Mouse (Mus musculus): ENCODE measurements around the gene Tacr2. TPM values are rescaled to one million over a fixed set of nuclear protein-coding genes. Genes with fewer than 3 reads are reported as not detected.

Tacr2 gene
- polyA plus RNA-seq, 1 experiment from 2014 or later = 0.98 TPM

DNA sequence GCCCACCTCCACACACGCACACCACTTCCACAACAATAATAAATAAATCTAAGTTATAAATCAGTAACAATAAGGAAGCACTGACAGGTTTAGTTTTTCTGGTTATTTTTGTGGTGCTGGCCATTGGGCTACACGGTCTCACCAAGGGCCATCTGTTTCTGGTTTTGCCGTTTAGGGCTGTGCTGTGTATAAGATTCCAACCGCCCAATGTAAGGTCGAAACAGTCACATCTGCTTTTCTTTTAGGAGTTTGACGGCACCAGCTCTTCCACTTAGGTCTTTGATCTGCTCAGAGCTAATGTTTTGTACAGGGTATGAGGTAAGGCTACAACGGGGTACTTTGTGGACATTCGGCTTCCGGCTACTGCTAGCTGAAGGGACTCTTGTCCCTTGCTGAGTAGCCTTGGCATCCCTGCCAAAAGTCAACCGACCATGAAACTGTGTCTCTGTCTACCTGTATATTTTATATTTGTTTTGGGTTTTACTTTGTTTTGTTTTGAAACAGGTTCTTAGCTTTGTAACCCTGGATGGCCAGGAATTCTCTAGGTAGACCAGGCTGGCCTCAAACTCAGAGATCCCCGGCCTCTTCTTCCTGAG is 56.8 kb downstream of the Tacr2 start:
- no peak overlapping the region for H3K4me2 ChIP-seq (ENCODE audit: low read depth, low read length)
- H3K4me3 ChIP-seq (ENCODE audit: low read length) = no peak overlapping the region
- H3K9me3 ChIP-seq (ENCODE audit: control insufficient read depth, low read length) = no peaks in the 10 kb centered on the region
- 82% methylated on average over 11 of the region's 11 CpGs for WGBS
- H3K36me3 ChIP-seq (ENCODE audit: control insufficient read depth, insufficient read depth, low read length) = 0 out of 2 replicates have a peak, but pooled peaks cover 4% of the 10 kb centered on the region
- peaks cover 9% of the 10 kb centered on the region; the same call in 1 of the 2 replicates for H3K4me1 ChIP-seq (ENCODE audit: control insufficient read depth, insufficient read depth, low read length)
- ATAC-seq = no peak
- no peaks in the 10 kb centered on the region for H3K27me3 ChIP-seq (replicated peaks; ENCODE audit: control insufficient read depth, insufficient read depth, low read length)
- H3K9ac ChIP-seq (ENCODE audit: low read depth, low read length) = no peak overlapping the region
- no peak overlapping the region for H3K27ac ChIP-seq (ENCODE audit: low read length)

DNA sequence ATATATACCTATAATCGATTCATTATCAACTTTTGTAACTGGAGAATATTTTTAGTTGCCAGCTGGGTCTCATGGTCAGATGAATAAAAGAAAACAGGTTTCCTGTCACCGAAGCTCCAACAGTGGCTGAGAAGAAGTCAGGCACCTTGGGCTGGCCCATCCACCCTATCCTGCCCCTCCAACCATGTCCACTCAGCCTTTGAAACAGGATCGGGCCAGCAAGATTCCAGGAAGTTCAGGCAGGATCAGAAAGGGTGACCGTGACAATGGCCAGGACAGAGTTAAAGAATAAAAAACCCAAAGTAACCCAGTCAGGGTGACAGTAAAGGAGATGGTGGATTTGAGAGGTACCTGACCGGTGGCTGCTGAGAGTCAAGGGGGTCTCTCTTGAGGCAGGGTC is 57.4 kb downstream of the Tacr2 start:
- H3K9me3 ChIP-seq (ENCODE audit: control insufficient read depth, low read length) = no peaks in the 10 kb centered on the region
- no peak overlapping the region for H3K4me3 ChIP-seq (ENCODE audit: low read length)
- no peak overlapping the region for H3K9ac ChIP-seq (ENCODE audit: low read depth, low read length)
- no peaks in the 10 kb centered on the region for H3K36me3 ChIP-seq (ENCODE audit: control insufficient read depth, insufficient read depth, low read length)
- H3K27me3 ChIP-seq (replicated peaks; ENCODE audit: control insufficient read depth, insufficient read depth, low read length) = no peaks in the 10 kb centered on the region
- peaks cover 11% of the 10 kb centered on the region; the same call in 1 of the 2 replicates for H3K4me1 ChIP-seq (ENCODE audit: control insufficient read depth, insufficient read depth, low read length)
- H3K4me2 ChIP-seq (ENCODE audit: low read depth, low read length) = no peak overlapping the region
- no peak overlapping the region for H3K27ac ChIP-seq (ENCODE audit: low read length)
- ATAC-seq = no peak
- 90% methylated on average over 5 of the region's 5 CpGs for WGBS

DNA sequence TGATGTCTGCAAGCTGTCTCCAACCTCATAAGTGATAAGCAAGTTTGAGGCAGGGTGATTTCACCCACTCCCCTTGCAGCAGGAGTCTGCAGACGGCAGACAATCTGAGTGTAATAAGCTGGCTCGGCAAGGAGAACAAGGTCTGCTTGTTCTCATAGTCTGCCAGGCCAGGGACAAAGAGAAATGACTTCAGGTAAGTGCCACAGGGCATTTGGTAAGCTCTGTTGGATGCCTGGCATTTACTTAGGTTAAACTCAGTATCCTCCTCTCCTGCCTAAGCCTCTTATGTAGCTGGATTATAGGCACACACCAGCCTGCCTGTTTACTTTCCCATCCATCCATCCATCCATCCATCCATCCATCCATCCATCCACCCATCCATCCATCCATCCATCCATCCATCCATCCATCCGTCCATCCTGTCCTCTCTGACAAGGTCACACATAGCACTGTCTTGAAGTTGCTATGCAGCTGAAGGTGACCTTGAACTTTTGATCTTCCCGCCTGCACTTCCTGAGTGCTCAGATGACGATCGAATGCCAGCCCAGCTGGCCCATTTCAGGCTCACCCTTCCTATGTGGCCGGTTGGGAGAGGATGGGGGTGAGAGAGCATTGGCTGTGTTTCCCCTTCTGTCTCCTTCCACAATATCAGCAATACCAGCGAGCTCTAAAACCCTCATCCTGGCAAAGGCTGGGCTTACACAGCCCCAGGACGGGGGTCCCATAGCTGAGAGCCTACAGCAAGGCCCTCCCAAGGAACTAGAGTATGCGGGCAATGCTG is 58.2 kb downstream of the Tacr2 start:
- Histone ChIP-seq H3K4me1 (ENCODE audit: control insufficient read depth, insufficient read depth, low read length) (peaks cover 11% of the 10 kb centered on the region; the same call in 1 of the 2 replicates), H3K27me3 (replicated peaks; ENCODE audit: control insufficient read depth, insufficient read depth, low read length) (no peaks in the 10 kb centered on the region), H3K4me3 (ENCODE audit: low read length) (no peak overlapping the region), H3K9ac (ENCODE audit: low read depth, low read length) (no peak overlapping the region), H3K36me3 (ENCODE audit: control insufficient read depth, insufficient read depth, low read length) (no peaks in the 10 kb centered on the region), H3K27ac (ENCODE audit: low read length) (no peak overlapping the region), H3K4me2 (ENCODE audit: low read depth, low read length) (no peak overlapping the region), H3K9me3 (ENCODE audit: control insufficient read depth, low read length) (no peaks in the 10 kb centered on the region)
- ATAC-seq = no peak
- WGBS = 68% methylated on average over 10 of the region's 10 CpGs

DNA sequence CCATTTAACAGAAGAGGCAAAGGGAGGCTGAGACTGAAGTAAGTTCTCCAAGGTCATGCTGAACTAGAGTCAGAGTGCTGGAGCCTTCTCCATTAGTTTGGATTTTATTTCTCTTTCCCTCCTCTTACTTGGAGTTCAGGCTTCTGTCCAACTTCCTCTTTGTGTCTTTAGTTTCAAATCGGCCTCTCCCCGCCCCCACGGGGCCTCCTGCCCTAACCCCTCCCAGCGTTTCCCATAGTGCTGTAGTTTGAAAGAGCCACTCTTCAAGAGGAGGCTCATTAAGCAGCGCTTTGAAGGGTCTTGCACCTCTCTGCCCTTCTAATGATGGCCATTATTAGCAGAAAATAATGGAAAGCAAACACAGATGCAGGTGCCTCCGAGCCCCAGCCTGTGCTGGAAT is 59.2 kb downstream of the Tacr2 start:
- Histone ChIP-seq H3K27ac (ENCODE audit: low read length) (no peak overlapping the region), H3K4me1 (ENCODE audit: control insufficient read depth, insufficient read depth, low read length) (peaks cover 12% of the 10 kb centered on the region; the same call in 1 of the 2 replicates), H3K9me3 (ENCODE audit: control insufficient read depth, low read length) (no peaks in the 10 kb centered on the region), H3K4me3 (ENCODE audit: low read length) (no peak overlapping the region), H3K36me3 (ENCODE audit: control insufficient read depth, insufficient read depth, low read length) (no peaks in the 10 kb centered on the region), H3K9ac (ENCODE audit: low read depth, low read length) (no peak overlapping the region), H3K27me3 (replicated peaks; ENCODE audit: control insufficient read depth, insufficient read depth, low read length) (no peaks in the 10 kb centered on the region), H3K4me2 (ENCODE audit: low read depth, low read length) (peak overlapping the region; percentile 34; the same call in 1 of the 2 replicates)
- ATAC-seq = no peak
- WGBS = 40% methylated on average over 6 of the region's 6 CpGs

DNA sequence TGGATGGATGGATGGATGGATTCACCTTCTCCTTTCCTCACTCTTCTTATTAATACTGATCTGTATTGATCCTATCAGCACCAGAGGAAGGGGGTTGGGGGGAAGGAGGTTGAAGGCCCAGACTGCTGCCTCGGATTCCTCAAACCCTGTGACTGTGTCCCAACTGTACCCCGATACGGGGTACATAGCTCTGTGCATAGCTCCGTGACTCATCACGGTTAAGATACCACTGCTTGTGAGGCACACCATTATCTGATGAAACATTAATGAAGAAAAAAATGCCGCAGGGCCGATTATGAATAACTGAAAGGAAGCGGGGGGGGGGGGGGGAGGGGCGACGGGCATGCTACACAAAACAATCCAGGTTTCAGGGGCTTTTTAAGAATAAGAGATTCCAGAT is 60.9 kb downstream of the Tacr2 start:
- no peak overlapping the region for H3K4me2 ChIP-seq (ENCODE audit: low read depth, low read length)
- no peak for ATAC-seq
- WGBS = 80% methylated on average over 10 of the region's 10 CpGs
- no peak overlapping the region for H3K9ac ChIP-seq (ENCODE audit: low read depth, low read length)
- H3K4me3 ChIP-seq (ENCODE audit: low read length) = no peak overlapping the region
- H3K36me3 ChIP-seq (ENCODE audit: control insufficient read depth, insufficient read depth, low read length) = no peaks in the 10 kb centered on the region
- H3K9me3 ChIP-seq (ENCODE audit: control insufficient read depth, low read length) = no peaks in the 10 kb centered on the region
- no peaks in the 10 kb centered on the region for H3K27me3 ChIP-seq (replicated peaks; ENCODE audit: control insufficient read depth, insufficient read depth, low read length)
- H3K4me1 ChIP-seq (ENCODE audit: control insufficient read depth, insufficient read depth, low read length) = peaks cover 11% of the 10 kb centered on the region; the same call in 1 of the 2 replicates
- no peak overlapping the region for H3K27ac ChIP-seq (ENCODE audit: low read length)

DNA sequence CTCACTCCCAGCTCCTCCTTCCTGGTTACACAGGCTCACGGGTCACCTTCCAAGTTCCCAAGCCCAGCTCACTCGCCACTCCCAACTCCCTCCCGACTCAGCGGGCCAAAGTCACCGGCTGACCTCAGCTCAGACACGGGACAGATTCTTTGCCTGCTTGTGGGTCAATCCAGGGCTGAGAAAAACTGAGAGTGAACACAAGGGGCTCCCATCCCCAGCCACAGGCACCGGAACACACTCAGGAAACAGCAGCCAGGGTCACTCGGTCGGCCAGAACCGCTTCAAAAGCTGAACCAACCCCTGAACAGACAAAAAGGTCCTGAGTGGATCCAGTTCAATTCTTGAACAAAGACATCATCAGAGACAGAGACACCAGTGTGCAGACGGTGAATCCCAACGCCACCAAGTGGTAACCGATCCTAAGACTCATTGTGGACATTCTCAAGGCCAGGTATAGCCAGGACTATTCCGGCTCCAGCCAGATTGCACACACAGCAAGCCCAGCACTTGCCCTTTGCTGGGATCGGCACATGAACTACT is 61.7 kb downstream of the Tacr2 start:
- H3K4me3 ChIP-seq (ENCODE audit: low read length) = no peak overlapping the region
- WGBS = 57% methylated on average over 15 of the region's 15 CpGs
- no peaks in the 10 kb centered on the region for H3K9me3 ChIP-seq (ENCODE audit: control insufficient read depth, low read length)
- no peaks in the 10 kb centered on the region for H3K36me3 ChIP-seq (ENCODE audit: control insufficient read depth, insufficient read depth, low read length)
- no peak overlapping the region for H3K27ac ChIP-seq (ENCODE audit: low read length)
- H3K4me1 ChIP-seq (ENCODE audit: control insufficient read depth, insufficient read depth, low read length) = peaks cover 11% of the 10 kb centered on the region; the same call in 1 of the 2 replicates
- no peaks in the 10 kb centered on the region for H3K27me3 ChIP-seq (replicated peaks; ENCODE audit: control insufficient read depth, insufficient read depth, low read length)
- ATAC-seq = 0 out of 2 replicates have a peak, but pooled peaks have one; percentile 33
- no peak overlapping the region for H3K4me2 ChIP-seq (ENCODE audit: low read depth, low read length)
- no peak overlapping the region for H3K9ac ChIP-seq (ENCODE audit: low read depth, low read length)

Other genes starting within 250 kb of the Tacr2 start
- 6.1 and 6.3 TPM in 2 replicates for gene Neurog3, start 119.3 kb upstream of the Tacr2 start, polyA plus RNA-seq (2015; fragmentation: Nextera tagmentation; extraction: Ambion mirVana)
- 42.4 and 43.1 TPM in 2 replicates for gene Fam241b, start 108.5 kb upstream of the Tacr2 start, polyA plus RNA-seq (2015; fragmentation: Nextera tagmentation; extraction: Ambion mirVana)
- 86.3 and 92.1 TPM in 2 replicates for gene Tspan15, start 21.2 kb upstream of the Tacr2 start, polyA plus RNA-seq (2015; fragmentation: Nextera tagmentation; extraction: Ambion mirVana)
- 25.5 and 27.6 TPM in 2 replicates for gene Hk1, start 127.5 kb downstream of the Tacr2 start, polyA plus RNA-seq (2015; fragmentation: Nextera tagmentation; extraction: Ambion mirVana)
- 45.8 and 56.1 TPM in 2 replicates for gene Hkdc1, start 170.1 kb downstream of the Tacr2 start, polyA plus RNA-seq (2015; fragmentation: Nextera tagmentation; extraction: Ambion mirVana)
- gene 4930507D05Rik, start 197.1 kb downstream of the Tacr2 start, polyA plus RNA-seq (2015; fragmentation: Nextera tagmentation; extraction: Ambion mirVana) = 0.17 and 0.45 TPM in 2 replicates
- 29.3 and 33.2 TPM in 2 replicates for gene Supv3l1, start 197.3 kb downstream of the Tacr2 start, polyA plus RNA-seq (2015; fragmentation: Nextera tagmentation; extraction: Ambion mirVana)
- gene Vps26a, start 234.4 kb downstream of the Tacr2 start, polyA plus RNA-seq (2015; fragmentation: Nextera tagmentation; extraction: Ambion mirVana) = 135 and 143 TPM in 2 replicates